Mouse (Mus musculus): ENCODE results near the gene Cldn5.

- TF ChIP-seq GATA1 (IDR thresholded peaks at IDR 0.05; ENCODE audit: borderline replicate concordance, low read length), result no peak
- TF ChIP-seq FLI1 (IDR thresholded peaks at IDR 0.05; ENCODE audit: low read length), result no peak
Measured at GRCm38 (mm10) chr16:18751101-18751500, 25.5 kb upstream of the Cldn5 start.
